Mouse (Mus musculus): Measurements from ENCODE around the gene Plcl1. TPM values are rescaled to one million over a fixed set of nuclear protein-coding genes. Genes with fewer than 3 reads are reported as not detected.

The Plcl1 gene
- total and polyA plus RNA-seq, 3 experiments, result 0.05 TPM; not detected in 2

GRCm38 (mm10) chr1:55523966-55524365 is 118.2 kb downstream of the Plcl1 start:
- H3K36me3 ChIP-seq (replicated peaks), result no peaks in the 10 kb centered on the region
- H3K9me3 ChIP-seq (replicated peaks), result no peaks in the 10 kb centered on the region
- H3K4me1 ChIP-seq (ENCODE audit: insufficient read depth, low read depth, low read length), result no peaks in the 10 kb centered on the region
- TF ChIP-seq CTCF (IDR thresholded peaks at IDR 0.05; ENCODE audit: low read depth, low read length), result no peak
- no peak for TF ChIP-seq GATA1 (IDR thresholded peaks at IDR 0.05; ENCODE audit: borderline replicate concordance, low read length)
- no peak for TF ChIP-seq GATA2 (IDR thresholded peaks at IDR 0.05; ENCODE audit: borderline replicate concordance, low read depth, low read length)
- no peak for TF ChIP-seq POLR2AphosphoS5 (IDR thresholded peaks at IDR 0.05; ENCODE audit: insufficient replicate concordance, low read depth, low read length)
- TF ChIP-seq TAL1 (conservative IDR thresholded peaks at IDR 0.05; ENCODE audit: low read depth, low read length), result no peak
- H3K4me3 ChIP-seq (ENCODE audit: low read depth, low read length), result no peak overlapping the region
- DNase-seq (ENCODE audit: low spot score) (no peak), ATAC-seq (ENCODE audit: extremely low read depth, insufficient number of reproducible peaks, low FRiP score, poor library complexity, severe bottlenecking) (no peak)
- no peaks in the 10 kb centered on the region; the same call in 1 of the 2 replicates for H3K27me3 ChIP-seq (ENCODE audit: insufficient read depth, low read length)

GRCm38 (mm10) chr1:55525100-55525499 is 119.4 kb downstream of the Plcl1 start:
- Histone ChIP-seq H3K27me3 (ENCODE audit: insufficient read depth, low read length) (no peaks in the 10 kb centered on the region; the same call in 1 of the 2 replicates), H3K9me3 (replicated peaks) (no peaks in the 10 kb centered on the region), H3K4me3 (ENCODE audit: low read depth, low read length) (no peak overlapping the region), H3K36me3 (replicated peaks) (no peaks in the 10 kb centered on the region), H3K4me1 (ENCODE audit: insufficient read depth, low read depth, low read length) (no peaks in the 10 kb centered on the region)
- DNase-seq (ENCODE audit: low spot score) (no peak), ATAC-seq (ENCODE audit: extremely low read depth, insufficient number of reproducible peaks, low FRiP score, poor library complexity, severe bottlenecking) (no peak)
- no peak for TF ChIP-seq TAL1 (conservative IDR thresholded peaks at IDR 0.05; ENCODE audit: low read depth, low read length)
- TF ChIP-seq GATA2 (IDR thresholded peaks at IDR 0.05; ENCODE audit: borderline replicate concordance, low read depth, low read length), result no peak
- no peak for TF ChIP-seq POLR2AphosphoS5 (IDR thresholded peaks at IDR 0.05; ENCODE audit: insufficient replicate concordance, low read depth, low read length)
- no peak for TF ChIP-seq CTCF (IDR thresholded peaks at IDR 0.05; ENCODE audit: low read depth, low read length)
- no peak for TF ChIP-seq GATA1 (IDR thresholded peaks at IDR 0.05; ENCODE audit: borderline replicate concordance, low read length)

- Histone ChIP-seq H3K27me3 (ENCODE audit: insufficient read depth, low read length) (no peaks in the 10 kb centered on the region; the same call in 1 of the 2 replicates), H3K9me3 (replicated peaks) (no peaks in the 10 kb centered on the region), H3K36me3 (replicated peaks) (no peaks in the 10 kb centered on the region), H3K4me1 (ENCODE audit: insufficient read depth, low read depth, low read length) (no peaks in the 10 kb centered on the region), H3K4me3 (ENCODE audit: low read depth, low read length) (no peak overlapping the region)
- ATAC-seq (ENCODE audit: extremely low read depth, insufficient number of reproducible peaks, low FRiP score, poor library complexity, severe bottlenecking) (no peak), DNase-seq (ENCODE audit: low spot score) (no peak)
- TF ChIP-seq TAL1 (conservative IDR thresholded peaks at IDR 0.05; ENCODE audit: low read depth, low read length) (no peak), POLR2AphosphoS5 (IDR thresholded peaks at IDR 0.05; ENCODE audit: insufficient replicate concordance, low read depth, low read length) (no peak), CTCF (IDR thresholded peaks at IDR 0.05; ENCODE audit: low read depth, low read length) (no peak), GATA1 (IDR thresholded peaks at IDR 0.05; ENCODE audit: borderline replicate concordance, low read length) (no peak), GATA2 (IDR thresholded peaks at IDR 0.05; ENCODE audit: borderline replicate concordance, low read depth, low read length) (no peak)
These were observed 120.0 kb downstream of the Plcl1 start for GRCm38 (mm10) chr1:55525748-55526147.

- no peak overlapping the region for H3K4me3 ChIP-seq (ENCODE audit: low read depth, low read length)
- no peaks in the 10 kb centered on the region for H3K9me3 ChIP-seq (replicated peaks)
- TF ChIP-seq POLR2AphosphoS5 (IDR thresholded peaks at IDR 0.05; ENCODE audit: insufficient replicate concordance, low read depth, low read length) (no peak), CTCF (IDR thresholded peaks at IDR 0.05; ENCODE audit: low read depth, low read length) (no peak), TAL1 (conservative IDR thresholded peaks at IDR 0.05; ENCODE audit: low read depth, low read length) (no peak), GATA2 (IDR thresholded peaks at IDR 0.05; ENCODE audit: borderline replicate concordance, low read depth, low read length) (no peak), GATA1 (IDR thresholded peaks at IDR 0.05; ENCODE audit: borderline replicate concordance, low read length) (no peak)
- H3K36me3 ChIP-seq (replicated peaks), result no peaks in the 10 kb centered on the region
- DNase-seq (ENCODE audit: low spot score) (no peak), ATAC-seq (ENCODE audit: extremely low read depth, insufficient number of reproducible peaks, low FRiP score, poor library complexity, severe bottlenecking) (no peak)
- H3K4me1 ChIP-seq (ENCODE audit: insufficient read depth, low read depth, low read length), result no peaks in the 10 kb centered on the region
- H3K27me3 ChIP-seq (ENCODE audit: insufficient read depth, low read length), result no peaks in the 10 kb centered on the region; the same call in 1 of the 2 replicates
These were observed 123.0 kb downstream of the Plcl1 start for GRCm38 (mm10) chr1:55528547-55529304.

GRCm38 (mm10) chr1:55533823-55534222 is 128.1 kb downstream of the Plcl1 start:
- H3K4me3 ChIP-seq (ENCODE audit: low read depth, low read length), result no peak overlapping the region
- TF ChIP-seq CTCF (IDR thresholded peaks at IDR 0.05; ENCODE audit: low read depth, low read length) (no peak), GATA1 (IDR thresholded peaks at IDR 0.05; ENCODE audit: borderline replicate concordance, low read length) (no peak), TAL1 (conservative IDR thresholded peaks at IDR 0.05; ENCODE audit: low read depth, low read length) (no peak), GATA2 (IDR thresholded peaks at IDR 0.05; ENCODE audit: borderline replicate concordance, low read depth, low read length) (no peak), POLR2AphosphoS5 (IDR thresholded peaks at IDR 0.05; ENCODE audit: insufficient replicate concordance, low read depth, low read length) (no peak)
- H3K9me3 ChIP-seq (replicated peaks), result no peaks in the 10 kb centered on the region
- H3K36me3 ChIP-seq (replicated peaks), result no peaks in the 10 kb centered on the region
- DNase-seq (ENCODE audit: low spot score) (no peak), ATAC-seq (ENCODE audit: extremely low read depth, insufficient number of reproducible peaks, low FRiP score, poor library complexity, severe bottlenecking) (no peak)
- H3K4me1 ChIP-seq (ENCODE audit: insufficient read depth, low read depth, low read length), result no peaks in the 10 kb centered on the region
- H3K27me3 ChIP-seq (ENCODE audit: insufficient read depth, low read length), result no peaks in the 10 kb centered on the region

GRCm38 (mm10) chr1:55554405-55554804 is 148.7 kb downstream of the Plcl1 start:
- no peaks in the 10 kb centered on the region for H3K27me3 ChIP-seq (ENCODE audit: insufficient read depth, low read length)
- ATAC-seq (ENCODE audit: extremely low read depth, insufficient number of reproducible peaks, low FRiP score, poor library complexity, severe bottlenecking) (no peak), DNase-seq (ENCODE audit: low spot score) (no peak)
- no peaks in the 10 kb centered on the region for H3K9me3 ChIP-seq (replicated peaks)
- H3K4me3 ChIP-seq (ENCODE audit: low read depth, low read length), result no peak overlapping the region
- no peaks in the 10 kb centered on the region for H3K4me1 ChIP-seq (ENCODE audit: insufficient read depth, low read depth, low read length)
- TF ChIP-seq GATA2 (IDR thresholded peaks at IDR 0.05; ENCODE audit: borderline replicate concordance, low read depth, low read length) (no peak), POLR2AphosphoS5 (IDR thresholded peaks at IDR 0.05; ENCODE audit: insufficient replicate concordance, low read depth, low read length) (no peak), TAL1 (conservative IDR thresholded peaks at IDR 0.05; ENCODE audit: low read depth, low read length) (no peak), CTCF (IDR thresholded peaks at IDR 0.05; ENCODE audit: low read depth, low read length) (no peak), GATA1 (IDR thresholded peaks at IDR 0.05; ENCODE audit: borderline replicate concordance, low read length) (no peak)
- H3K36me3 ChIP-seq (replicated peaks), result no peaks in the 10 kb centered on the region
